Mouse (Mus musculus): ENCODE results near the gene Homer2. TPM values are rescaled to one million over a fixed set of nuclear protein-coding genes. Genes with fewer than 3 reads are reported as not detected.

The Homer2 gene
- polyA plus RNA-seq, 1 experiment: 0.05 TPM

GRCm38 (mm10) chr7:81557252-81557984 lies 149.9 kb downstream of the Homer2 start:
- H3K27me3 ChIP-seq (ENCODE audit: control insufficient read depth, insufficient read depth, insufficient read length): peaks cover 20% of the 10 kb centered on the region
- no peak for TF ChIP-seq CEBPB (IDR thresholded peaks at IDR 0.05; ENCODE audit: low read depth)
- no peak for TF ChIP-seq USF1 (IDR thresholded peaks at IDR 0.05; ENCODE audit: low read depth)
- TF ChIP-seq FOSL1 (IDR thresholded peaks at IDR 0.05; ENCODE audit: insufficient read depth, low read length, poor library complexity, severe bottlenecking): no peak
- no peak for TF ChIP-seq CTCF (IDR thresholded peaks at IDR 0.05; ENCODE audit: control insufficient read depth, insufficient read depth, insufficient read length)
- no peak overlapping the region for H3ac ChIP-seq (ENCODE audit: control insufficient read depth, insufficient read length, low read depth)
- no peaks in the 10 kb centered on the region for H3K36me3 ChIP-seq (ENCODE audit: control insufficient read depth, insufficient read depth)
- H3K79me3 ChIP-seq (ENCODE audit: low read depth): no peaks in the 10 kb centered on the region
- no peak overlapping the region for H3K4me3 ChIP-seq (ENCODE audit: insufficient read depth, poor library complexity, severe bottlenecking)
- no peaks in the 10 kb centered on the region for H3K79me2 ChIP-seq (ENCODE audit: control insufficient read depth, insufficient read depth)

- Histone ChIP-seq H3K79me2 (ENCODE audit: control insufficient read depth, insufficient read depth) (no peaks in the 10 kb centered on the region), H3K27me3 (ENCODE audit: control insufficient read depth, insufficient read depth, insufficient read length) (peaks cover 20% of the 10 kb centered on the region), H3K4me3 (ENCODE audit: insufficient read depth, poor library complexity, severe bottlenecking) (no peak overlapping the region), H3ac (ENCODE audit: control insufficient read depth, insufficient read length, low read depth) (no peak overlapping the region), H3K36me3 (ENCODE audit: control insufficient read depth, insufficient read depth) (no peaks in the 10 kb centered on the region), H3K79me3 (ENCODE audit: low read depth) (no peaks in the 10 kb centered on the region)
- TF ChIP-seq MYOD1 (IDR thresholded peaks at IDR 0.05; ENCODE audit: control insufficient read depth, insufficient read length, low read depth) (no peak), USF1 (IDR thresholded peaks at IDR 0.05; ENCODE audit: low read depth) (no peak), MAX (IDR thresholded peaks at IDR 0.05) (no peak), MYOG (IDR thresholded peaks at IDR 0.05; ENCODE audit: control insufficient read depth, extremely low read depth, insufficient read length) (no peak), CEBPB (IDR thresholded peaks at IDR 0.05; ENCODE audit: low read depth) (no peak), FOSL1 (IDR thresholded peaks at IDR 0.05; ENCODE audit: insufficient read depth, low read length, poor library complexity, severe bottlenecking) (no peak), CTCF (IDR thresholded peaks at IDR 0.05; ENCODE audit: control insufficient read depth, insufficient read depth, insufficient read length) (no peak)
Measured at GRCm38 (mm10) chr7:81556839-81557238, 150.5 kb downstream of the Homer2 start.

GRCm38 (mm10) chr7:81554369-81554768 lies 153.0 kb downstream of the Homer2 start:
- peaks cover 13% of the 10 kb centered on the region for H3K27me3 ChIP-seq (ENCODE audit: control insufficient read depth, insufficient read depth, insufficient read length)
- no peaks in the 10 kb centered on the region for H3K79me2 ChIP-seq (ENCODE audit: control insufficient read depth, insufficient read depth)
- H3ac ChIP-seq (ENCODE audit: control insufficient read depth, insufficient read length, low read depth): no peak overlapping the region
- H3K36me3 ChIP-seq (ENCODE audit: control insufficient read depth, insufficient read depth): no peaks in the 10 kb centered on the region
- no peak for TF ChIP-seq MAX (IDR thresholded peaks at IDR 0.05)
- no peak for TF ChIP-seq MYOG (IDR thresholded peaks at IDR 0.05; ENCODE audit: control insufficient read depth, extremely low read depth, insufficient read length)
- TF ChIP-seq MYOD1 (IDR thresholded peaks at IDR 0.05; ENCODE audit: control insufficient read depth, insufficient read length, low read depth): no peak
- TF ChIP-seq FOSL1 (IDR thresholded peaks at IDR 0.05; ENCODE audit: insufficient read depth, low read length, poor library complexity, severe bottlenecking): no peak
- no peak for TF ChIP-seq CEBPB (IDR thresholded peaks at IDR 0.05; ENCODE audit: low read depth)
- TF ChIP-seq USF1 (IDR thresholded peaks at IDR 0.05; ENCODE audit: low read depth): no peak
- TF ChIP-seq CTCF (IDR thresholded peaks at IDR 0.05; ENCODE audit: control insufficient read depth, insufficient read depth, insufficient read length): no peak
- H3K4me3 ChIP-seq (ENCODE audit: insufficient read depth, poor library complexity, severe bottlenecking): no peak overlapping the region
- no peaks in the 10 kb centered on the region for H3K79me3 ChIP-seq (ENCODE audit: low read depth)

GRCm38 (mm10) chr7:81553589-81553988 lies 153.7 kb downstream of the Homer2 start:
- H3K79me2 ChIP-seq (ENCODE audit: control insufficient read depth, insufficient read depth): no peaks in the 10 kb centered on the region

More at GRCm38 (mm10) chr7:81553589-81553988, 153.7 kb downstream of the Homer2 start:
- no peaks in the 10 kb centered on the region for H3K36me3 ChIP-seq (ENCODE audit: control insufficient read depth, insufficient read depth)
- H3K79me3 ChIP-seq (ENCODE audit: low read depth): no peaks in the 10 kb centered on the region
- no peak overlapping the region for H3ac ChIP-seq (ENCODE audit: control insufficient read depth, insufficient read length, low read depth)
- TF ChIP-seq FOSL1 (IDR thresholded peaks at IDR 0.05; ENCODE audit: insufficient read depth, low read length, poor library complexity, severe bottlenecking) (no peak), MYOG (IDR thresholded peaks at IDR 0.05; ENCODE audit: control insufficient read depth, extremely low read depth, insufficient read length) (no peak), USF1 (IDR thresholded peaks at IDR 0.05; ENCODE audit: low read depth) (no peak), CTCF (IDR thresholded peaks at IDR 0.05; ENCODE audit: control insufficient read depth, insufficient read depth, insufficient read length) (no peak), MAX (IDR thresholded peaks at IDR 0.05) (no peak), CEBPB (IDR thresholded peaks at IDR 0.05; ENCODE audit: low read depth) (no peak), MYOD1 (IDR thresholded peaks at IDR 0.05; ENCODE audit: control insufficient read depth, insufficient read length, low read depth) (no peak)
- peaks cover 9% of the 10 kb centered on the region for H3K27me3 ChIP-seq (ENCODE audit: control insufficient read depth, insufficient read depth, insufficient read length)
- no peak overlapping the region for H3K4me3 ChIP-seq (ENCODE audit: insufficient read depth, poor library complexity, severe bottlenecking)

Other genes starting within 250 kb of the Homer2 start
- gene Ap3b2, start 213.6 kb downstream of the Homer2 start, polyA plus RNA-seq (2012; fragmentation: generic; extraction: Trizol): not detected
- not detected for gene BC048679, start 209.2 kb downstream of the Homer2 start, polyA plus RNA-seq (2012; fragmentation: generic; extraction: Trizol)
- not detected for gene Fsd2, start 140.6 kb downstream of the Homer2 start, polyA plus RNA-seq (2012; fragmentation: generic; extraction: Trizol)
- gene Whamm, start 136.3 kb downstream of the Homer2 start, polyA plus RNA-seq (2012; fragmentation: generic; extraction: Trizol): 3.2 TPM
- gene Ramac, start 55.4 kb upstream of the Homer2 start, polyA plus RNA-seq (2012; fragmentation: generic; extraction: Trizol): 14.8 TPM
- gene 3110040N11Rik, start 82.0 kb upstream of the Homer2 start, polyA plus RNA-seq (2012; fragmentation: generic; extraction: Trizol): 34.3 TPM
- 35.6 TPM for gene Btbd1, start 121.9 kb upstream of the Homer2 start, polyA plus RNA-seq (2012; fragmentation: generic; extraction: Trizol)
- not detected for gene Gm10160, start 148.3 kb upstream of the Homer2 start, polyA plus RNA-seq (2012; fragmentation: generic; extraction: Trizol)
- gene Tm6sf1, start 151.5 kb upstream of the Homer2 start, polyA plus RNA-seq (2012; fragmentation: generic; extraction: Trizol): 0.05 TPM
- gene Hdgfl3, start 226.9 kb upstream of the Homer2 start, polyA plus RNA-seq (2012; fragmentation: generic; extraction: Trizol): not detected